Mouse (Mus musculus) kidney, postnatal 25 days (tissue): ENCODE results near the gene Gm28230.
A peak's percentile ranks its signal among the peaks of the same experiment; 100 is the strongest.

Source experiments
- DNase-seq, 2 experiments: peaks; one replicate each; pipeline ENCODE4 v3.0.0; 2021; ENCODE audit warnings: mixed read lengths in 2 of 2

The Gm28230 gene

GRCm38 (mm10) chr2:74691022-74691951, 35.2 kb upstream of the Gm28230 start, which contains the start of gene Hoxd10:
Gene Hoxd10 (plus strand): TSS chr2:74691924.
- peak; percentile 88 to 96 for DNase-seq

GRCm38 (mm10) chr2:74691995-74692807, 34.3 kb upstream of the Gm28230 start:
- peak in 1 of 2 experiments; percentile 54 for DNase-seq

GRCm38 (mm10) chr2:74692808-74693431, 33.6 kb upstream of the Gm28230 start:
- no peak for DNase-seq

GRCm38 (mm10) chr2:74693432-74693827, 33.1 kb upstream of the Gm28230 start:
- DNase-seq: no peak

GRCm38 (mm10) chr2:74694066-74694465, 32.5 kb upstream of the Gm28230 start:
- DNase-seq: peak; percentile 84 to 89

GRCm38 (mm10) chr2:74695383-74695782, 31.1 kb upstream of the Gm28230 start:
- peak in 1 of 2 experiments; percentile 26 for DNase-seq

- DNase-seq: peak in 1 of 2 experiments; percentile 16
Measured at GRCm38 (mm10) chr2:74695813-74696430, 30.6 kb upstream of the Gm28230 start.

GRCm38 (mm10) chr2:74696442-74697335, 29.8 kb upstream of the Gm28230 start:
- peak; percentile 41 to 76 for DNase-seq

- peak; percentile 88 to 93 for DNase-seq
Measured at GRCm38 (mm10) chr2:74697567-74698121, 28.9 kb upstream of the Gm28230 start, which contains the start of gene Hoxd9. Gene Hoxd9 (plus strand): TSS chr2:74697727.

- DNase-seq: peak; percentile 48 to 74
Measured at GRCm38 (mm10) chr2:74698201-74699052, 28.1 kb upstream of the Gm28230 start.

- DNase-seq: peak in 1 of 2 experiments; percentile 47
Measured at GRCm38 (mm10) chr2:74699053-74699430, 27.5 kb upstream of the Gm28230 start.

- peak; percentile 44 to 65 for DNase-seq
Measured at GRCm38 (mm10) chr2:74699664-74700545, 26.6 kb upstream of the Gm28230 start.

GRCm38 (mm10) chr2:74700546-74701112, 25.9 kb upstream of the Gm28230 start:
- peak; percentile 55 to 89 for DNase-seq

GRCm38 (mm10) chr2:74701949-74702819, 24.3 kb upstream of the Gm28230 start:
- peak; percentile 82 to 92 for DNase-seq

- no peak for DNase-seq
Measured at GRCm38 (mm10) chr2:74702820-74703219, 23.7 kb upstream of the Gm28230 start.

- DNase-seq: peak in 1 of 2 experiments; percentile 43
Measured at GRCm38 (mm10) chr2:74703317-74703716, 23.2 kb upstream of the Gm28230 start.

- DNase-seq: peak; percentile 77 to 91
Measured at GRCm38 (mm10) chr2:74703720-74704392, 22.7 kb upstream of the Gm28230 start.
